Mouse (Mus musculus): ENCODE results near the gene Prkce. TPM values are rescaled to one million over a fixed set of nuclear protein-coding genes. Genes with fewer than 3 reads are reported as not detected.

Gene Prkce
- polyA plus RNA-seq, 1 experiment: 21.8 TPM

DNA sequence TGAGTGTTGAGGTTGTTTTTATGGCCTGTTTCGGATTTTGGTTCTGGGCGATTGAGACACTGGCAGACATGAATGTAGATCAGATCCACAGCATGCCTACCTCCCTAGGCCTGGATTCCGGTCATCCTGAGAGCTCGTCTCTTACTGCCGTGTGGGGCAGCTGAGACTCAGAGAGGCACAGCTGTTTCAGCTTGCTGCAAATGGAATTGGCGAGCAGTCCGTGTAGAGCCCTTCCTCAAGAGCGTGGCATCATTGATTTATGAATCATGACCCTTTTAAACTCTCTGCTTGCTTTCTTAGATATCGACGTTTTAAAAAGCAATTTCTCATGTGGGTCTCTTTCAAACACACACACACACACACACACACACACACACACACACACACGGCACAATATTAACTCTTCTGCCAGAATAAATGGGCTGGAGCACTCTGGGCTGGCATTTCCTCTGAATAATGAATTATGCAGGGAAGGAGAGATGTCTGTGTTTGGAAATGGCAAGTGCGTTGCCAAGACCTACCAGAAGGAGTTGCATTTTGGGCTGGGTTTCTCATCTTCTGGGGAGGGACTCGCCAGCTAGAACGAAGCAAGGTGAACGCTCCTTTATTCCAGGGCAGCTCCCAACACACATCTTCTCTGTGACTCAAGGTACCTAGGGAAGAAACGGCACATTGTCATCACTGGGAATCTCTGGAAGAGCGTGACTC lies 137.5 kb downstream of the Prkce start:
- TF ChIP-seq POLR2A (IDR thresholded peaks at IDR 0.05; ENCODE audit: borderline replicate concordance, extremely low read depth, insufficient read depth, insufficient read length, poor library complexity, severe bottlenecking) (no peak), CTCF (IDR thresholded peaks at IDR 0.05; ENCODE audit: borderline replicate concordance, extremely low read depth, insufficient read depth, insufficient read length) (0 out of 2 replicates have a peak, but pooled peaks have one; percentile 0)
- DNase-seq (ENCODE audit: low read depth): peak; percentile 68

DNA sequence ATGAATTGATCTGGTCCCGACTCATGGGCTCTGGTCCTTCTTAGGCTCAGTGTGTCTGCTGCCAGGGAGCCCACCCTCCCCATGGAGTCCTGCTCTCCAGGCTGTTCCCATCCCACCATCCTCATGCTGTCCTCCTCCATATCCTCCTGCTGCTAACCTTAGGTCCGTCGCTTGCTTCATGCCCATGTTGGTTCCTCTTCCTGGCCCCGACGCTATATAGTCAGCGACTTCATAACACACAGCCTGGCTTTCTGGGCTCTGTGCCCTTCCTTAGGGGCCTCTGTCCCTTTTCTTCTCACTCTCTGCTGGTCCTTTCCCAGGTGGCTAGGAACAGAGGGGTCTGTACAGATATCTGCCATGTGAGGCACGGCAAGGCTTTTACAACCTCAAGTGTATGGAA lies 138.6 kb downstream of the Prkce start:
- TF ChIP-seq POLR2A (IDR thresholded peaks at IDR 0.05; ENCODE audit: borderline replicate concordance, extremely low read depth, insufficient read depth, insufficient read length, poor library complexity, severe bottlenecking): no peak
- TF ChIP-seq CTCF (IDR thresholded peaks at IDR 0.05; ENCODE audit: borderline replicate concordance, extremely low read depth, insufficient read depth, insufficient read length): no peak
- no peak for DNase-seq (ENCODE audit: low read depth)

DNA sequence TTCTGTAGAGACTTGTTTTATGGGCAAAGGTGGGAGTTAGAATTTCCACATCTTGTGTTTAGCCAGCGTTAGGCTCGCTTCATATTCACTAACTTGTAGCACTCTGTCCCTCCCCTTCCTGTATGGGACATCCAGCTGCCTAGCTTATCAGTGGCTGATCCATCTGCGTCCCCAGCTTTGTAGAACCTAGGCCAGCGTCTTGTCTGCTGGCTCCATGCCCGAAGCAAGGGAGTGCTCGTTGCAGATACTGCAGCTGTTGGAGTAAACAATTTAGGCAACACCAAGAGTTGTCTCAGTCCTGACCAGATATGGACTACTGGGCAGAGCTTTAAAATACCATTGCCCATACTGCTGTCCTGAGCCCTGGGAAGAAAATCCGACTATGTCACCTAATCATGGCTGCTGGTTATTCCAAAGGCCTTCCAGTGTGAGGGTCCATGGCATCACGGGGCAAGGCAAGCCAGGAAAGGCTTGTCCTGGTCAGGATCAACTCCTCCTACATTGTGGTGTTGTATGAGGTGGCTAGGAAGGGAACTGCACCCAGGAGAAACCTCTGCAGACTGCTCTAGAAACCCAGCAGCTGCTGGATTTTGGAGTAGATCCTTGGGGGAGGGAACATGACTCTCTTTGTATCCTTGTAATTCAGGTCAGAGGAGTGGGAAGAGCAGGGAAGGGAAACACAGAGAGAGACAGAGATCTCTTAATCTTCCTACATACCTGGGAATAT lies 146.0 kb downstream of the Prkce start:
- TF ChIP-seq CTCF (IDR thresholded peaks at IDR 0.05; ENCODE audit: borderline replicate concordance, extremely low read depth, insufficient read depth, insufficient read length): no peak
- no peak for TF ChIP-seq POLR2A (IDR thresholded peaks at IDR 0.05; ENCODE audit: borderline replicate concordance, extremely low read depth, insufficient read depth, insufficient read length, poor library complexity, severe bottlenecking)
- no peak for DNase-seq (ENCODE audit: low read depth)

DNA sequence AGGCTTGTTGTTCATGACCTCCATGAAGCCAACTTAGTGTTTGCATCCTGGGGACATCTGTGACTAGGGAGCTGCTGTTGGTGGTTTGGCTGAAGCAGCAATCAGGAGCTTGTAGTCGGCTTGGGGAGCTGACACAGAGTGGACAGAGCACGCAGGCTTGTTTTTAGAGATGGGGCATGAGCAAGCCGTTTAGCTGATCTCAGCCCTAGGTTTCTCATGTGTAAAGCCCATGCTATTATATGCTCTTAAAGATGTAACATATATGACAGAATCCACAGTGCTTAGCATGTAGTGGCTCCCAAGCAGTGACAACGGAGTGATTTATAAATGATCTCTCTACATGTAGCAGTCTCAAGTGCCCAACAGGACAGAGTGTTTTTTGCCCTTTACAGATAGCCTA lies 148.3 kb downstream of the Prkce start:
- TF ChIP-seq CTCF (IDR thresholded peaks at IDR 0.05; ENCODE audit: borderline replicate concordance, extremely low read depth, insufficient read depth, insufficient read length) (no peak), POLR2A (IDR thresholded peaks at IDR 0.05; ENCODE audit: borderline replicate concordance, extremely low read depth, insufficient read depth, insufficient read length, poor library complexity, severe bottlenecking) (no peak)
- DNase-seq (ENCODE audit: low read depth): no peak

DNA sequence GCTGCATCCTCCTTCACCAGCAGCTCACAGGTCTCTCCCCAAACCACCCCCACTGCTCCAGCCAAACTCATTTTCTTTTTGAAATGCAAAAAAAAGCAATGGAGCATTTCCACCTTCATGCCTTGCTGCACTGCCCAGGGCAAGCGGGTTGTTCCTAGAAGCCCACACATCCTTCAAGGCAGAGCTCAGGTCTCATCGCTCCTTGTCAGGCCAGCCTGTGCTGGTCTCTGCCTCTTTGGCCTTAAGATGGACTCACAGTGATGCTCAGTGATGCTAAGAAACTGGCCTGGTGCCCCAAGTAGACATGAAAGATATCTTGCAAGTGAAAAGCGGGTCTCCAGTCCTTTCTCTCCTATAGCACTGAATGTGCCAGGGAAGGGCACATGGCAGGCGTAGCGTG lies 149.2 kb downstream of the Prkce start:
- DNase-seq (ENCODE audit: low read depth): no peak
- TF ChIP-seq CTCF (IDR thresholded peaks at IDR 0.05; ENCODE audit: borderline replicate concordance, extremely low read depth, insufficient read depth, insufficient read length): no peak
- TF ChIP-seq POLR2A (IDR thresholded peaks at IDR 0.05; ENCODE audit: borderline replicate concordance, extremely low read depth, insufficient read depth, insufficient read length, poor library complexity, severe bottlenecking): no peak

DNA sequence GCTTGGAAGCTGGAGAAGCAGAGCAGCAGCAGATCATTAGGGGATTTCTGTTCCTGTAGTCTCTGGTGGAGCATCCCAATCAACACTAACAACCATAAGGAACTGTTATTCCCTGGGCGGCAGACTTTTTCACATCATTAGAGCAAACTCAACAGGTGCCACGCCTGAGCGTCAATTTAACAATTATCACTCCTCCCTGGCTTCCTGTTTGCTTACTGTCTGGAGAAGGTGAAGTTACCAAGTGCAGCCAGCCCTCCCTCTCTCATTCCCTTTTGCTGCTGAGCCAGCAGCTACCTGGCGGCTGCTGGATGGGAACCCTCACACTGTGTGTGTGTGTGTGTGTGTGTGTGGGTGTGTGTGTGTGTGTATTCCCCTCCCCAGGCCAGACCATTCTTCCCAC lies 149.6 kb downstream of the Prkce start:
- DNase-seq (ENCODE audit: low read depth): no peak
- TF ChIP-seq POLR2A (IDR thresholded peaks at IDR 0.05; ENCODE audit: borderline replicate concordance, extremely low read depth, insufficient read depth, insufficient read length, poor library complexity, severe bottlenecking) (no peak), CTCF (IDR thresholded peaks at IDR 0.05; ENCODE audit: borderline replicate concordance, extremely low read depth, insufficient read depth, insufficient read length) (no peak)

DNA sequence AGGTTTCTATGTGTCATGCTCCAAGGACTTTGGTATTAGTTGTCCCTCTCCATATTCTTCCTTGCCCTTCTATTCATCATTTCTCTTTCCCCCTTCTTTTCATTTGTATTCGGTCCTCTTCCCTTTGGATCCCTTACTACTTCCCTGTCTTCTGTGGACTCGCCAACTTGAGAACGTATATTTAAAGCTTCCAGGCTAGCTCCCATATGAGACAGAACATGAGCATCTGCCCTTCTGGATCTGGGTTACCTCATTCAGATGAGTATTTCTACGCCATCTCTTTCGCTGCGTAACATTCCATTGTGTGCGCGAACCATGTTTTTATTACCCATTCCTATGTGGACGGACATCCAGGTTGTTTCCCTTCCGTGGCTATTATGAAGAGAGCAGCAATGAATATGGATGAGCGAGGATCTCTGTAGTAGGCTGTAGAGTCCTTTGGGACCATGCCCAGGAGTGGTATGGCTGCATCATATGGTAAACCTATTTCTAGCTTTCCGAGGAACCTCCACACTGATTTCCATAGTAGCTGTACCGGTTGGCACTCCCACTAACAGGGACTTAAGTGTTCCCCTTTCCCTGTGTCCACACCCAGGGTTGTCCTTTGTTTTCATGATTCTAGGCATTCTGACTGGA lies 152.5 kb downstream of the Prkce start:
- DNase-seq (ENCODE audit: low read depth): no peak
- no peak for TF ChIP-seq CTCF (IDR thresholded peaks at IDR 0.05; ENCODE audit: borderline replicate concordance, extremely low read depth, insufficient read depth, insufficient read length)

DNA sequence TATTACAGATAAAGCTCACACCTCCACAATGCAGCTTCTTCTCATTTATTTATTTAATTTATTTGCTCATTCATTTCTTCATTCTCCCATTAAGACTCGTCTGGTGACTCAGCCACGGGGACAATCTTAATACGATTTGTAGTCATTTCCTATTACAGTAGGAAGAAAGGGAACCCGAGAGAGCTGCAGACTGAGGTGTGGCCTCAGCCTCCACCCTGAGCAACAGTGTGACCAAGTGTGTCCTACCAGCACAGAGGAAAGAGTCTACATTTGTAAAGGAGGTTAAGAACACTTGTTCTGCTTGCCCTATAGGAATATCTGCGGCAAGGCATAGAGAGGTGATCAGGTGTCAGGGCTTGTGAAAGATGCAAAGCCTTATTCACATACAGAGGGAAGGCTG lies 155.3 kb downstream of the Prkce start:
- TF ChIP-seq POLR2A (IDR thresholded peaks at IDR 0.05; ENCODE audit: borderline replicate concordance, extremely low read depth, insufficient read depth, insufficient read length, poor library complexity, severe bottlenecking) (no peak), CTCF (IDR thresholded peaks at IDR 0.05; ENCODE audit: borderline replicate concordance, extremely low read depth, insufficient read depth, insufficient read length) (no peak)

DNA sequence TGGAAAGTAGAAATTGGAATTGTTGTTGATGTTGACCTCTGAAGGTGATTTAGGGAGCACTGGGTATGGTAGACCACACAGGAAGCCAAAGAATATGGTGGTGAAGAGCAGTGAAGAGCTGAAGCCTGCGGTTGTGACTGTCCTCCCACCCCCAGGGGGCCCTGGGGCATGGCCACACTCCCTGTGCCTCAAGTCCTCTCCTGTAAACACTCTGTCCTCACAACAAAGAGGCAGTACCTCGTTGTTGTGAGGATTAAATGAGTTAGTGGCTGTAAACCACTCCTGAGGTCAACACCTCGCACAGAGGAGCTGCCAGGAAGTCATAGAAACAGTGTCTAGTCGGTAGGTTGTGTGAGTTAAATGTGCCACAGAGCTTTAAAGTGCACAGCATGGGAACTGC lies 155.7 kb downstream of the Prkce start:
- DNase-seq (ENCODE audit: low read depth): no peak
- no peak for TF ChIP-seq CTCF (IDR thresholded peaks at IDR 0.05; ENCODE audit: borderline replicate concordance, extremely low read depth, insufficient read depth, insufficient read length)
- no peak for TF ChIP-seq POLR2A (IDR thresholded peaks at IDR 0.05; ENCODE audit: borderline replicate concordance, extremely low read depth, insufficient read depth, insufficient read length, poor library complexity, severe bottlenecking)

More for the DNA sequence above, 155.3 kb downstream of the Prkce start:
- DNase-seq (ENCODE audit: low read depth): no peak

DNA sequence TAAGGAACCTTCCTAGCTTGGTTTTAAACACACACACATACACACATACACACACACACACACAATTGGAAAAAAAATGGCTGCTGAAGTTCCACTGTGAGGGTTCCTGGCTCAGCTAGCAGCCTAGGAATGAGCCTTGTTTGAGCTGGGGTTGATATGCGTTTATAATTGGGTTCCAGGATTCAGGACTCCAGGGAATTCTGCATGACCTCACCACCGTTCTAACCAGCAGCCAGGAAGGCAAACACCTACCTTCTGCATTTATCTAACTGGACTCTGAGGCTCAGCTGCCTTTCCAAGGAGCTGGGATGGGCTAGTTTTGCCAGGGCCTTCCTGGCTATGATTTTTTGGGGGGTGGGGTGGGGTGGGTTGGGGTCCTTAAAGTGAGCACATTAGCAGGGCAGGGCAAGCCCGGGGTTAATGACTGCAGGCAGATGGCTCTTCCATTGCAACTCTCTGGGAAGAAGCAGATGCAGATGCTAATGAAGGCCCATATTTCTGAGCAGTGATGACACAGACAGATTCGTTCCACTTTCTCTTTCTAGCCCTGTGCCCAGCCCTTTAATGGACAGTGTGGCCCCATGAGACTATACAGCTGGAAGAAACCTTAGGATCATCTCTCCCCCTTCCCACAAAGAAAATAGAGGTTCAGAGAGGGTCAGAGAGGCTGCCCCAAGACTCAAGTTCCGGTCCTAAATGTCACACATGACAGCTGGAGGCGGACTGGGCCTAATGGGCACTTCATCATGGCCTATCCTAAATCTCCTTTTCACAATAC lies 156.5 kb downstream of the Prkce start:
- no peak for DNase-seq (ENCODE audit: low read depth)
- TF ChIP-seq POLR2A (IDR thresholded peaks at IDR 0.05; ENCODE audit: borderline replicate concordance, extremely low read depth, insufficient read depth, insufficient read length, poor library complexity, severe bottlenecking): no peak
- TF ChIP-seq CTCF (IDR thresholded peaks at IDR 0.05; ENCODE audit: borderline replicate concordance, extremely low read depth, insufficient read depth, insufficient read length): no peak

DNA sequence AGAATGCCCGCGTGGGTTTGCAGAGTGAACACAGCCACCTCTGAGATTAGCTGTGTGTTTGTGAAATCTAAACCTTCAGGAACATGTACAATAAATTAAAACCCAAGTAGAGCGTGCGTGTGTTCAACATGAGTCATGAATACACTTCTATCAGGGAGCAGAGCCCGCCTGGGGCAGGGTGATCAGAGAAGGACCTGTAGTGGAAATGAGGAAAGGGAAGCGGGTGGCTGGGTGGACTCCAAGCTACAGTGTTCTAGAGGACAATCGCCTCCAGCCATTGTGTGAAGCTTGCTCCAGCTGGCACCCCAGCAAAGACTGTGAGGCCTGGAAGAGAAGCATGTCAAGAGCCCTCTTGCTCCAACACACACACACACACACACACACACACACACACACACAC lies 157.2 kb downstream of the Prkce start:
- no peak for TF ChIP-seq POLR2A (IDR thresholded peaks at IDR 0.05; ENCODE audit: borderline replicate concordance, extremely low read depth, insufficient read depth, insufficient read length, poor library complexity, severe bottlenecking)
- TF ChIP-seq CTCF (IDR thresholded peaks at IDR 0.05; ENCODE audit: borderline replicate concordance, extremely low read depth, insufficient read depth, insufficient read length): no peak
- no peak for DNase-seq (ENCODE audit: low read depth)

Data from brain, embryonic 14.5 days (tissue).